Mouse (Mus musculus) CD4-positive helper T cell, adult 2 months (primary cell): ENCODE results near the gene Stat3.
A peak's percentile ranks its signal among the peaks of the same experiment; 100 is the strongest.

Experiments used
- DNase-seq: peaks from one replicate; pipeline ENCODE4 v3.0.0-alpha.2; 2012; ENCODE audit warnings: low read depth, missing footprints, low spot score

Gene Stat3

DNA sequence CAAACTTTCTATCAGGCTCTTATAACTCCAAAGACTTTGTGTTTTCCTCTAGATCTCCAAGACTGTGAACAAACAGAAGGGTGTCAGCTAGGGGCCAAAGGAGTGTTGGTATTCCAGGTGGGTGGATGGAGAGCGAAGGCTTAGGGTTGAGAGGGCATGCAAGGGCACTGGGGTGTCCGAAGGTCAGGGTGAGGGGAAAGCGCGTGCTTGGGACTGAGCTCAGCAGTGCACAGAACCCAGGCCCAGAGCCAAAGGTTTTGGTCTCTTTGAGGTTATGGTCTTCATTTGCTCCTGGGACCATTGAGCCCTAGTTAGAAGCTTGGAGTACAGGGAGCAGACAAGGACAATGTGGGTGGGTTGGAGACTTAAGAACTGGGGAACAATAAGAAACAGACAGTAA lies 84.2 kb downstream of the Stat3 start:
- no peak for DNase-seq

DNA sequence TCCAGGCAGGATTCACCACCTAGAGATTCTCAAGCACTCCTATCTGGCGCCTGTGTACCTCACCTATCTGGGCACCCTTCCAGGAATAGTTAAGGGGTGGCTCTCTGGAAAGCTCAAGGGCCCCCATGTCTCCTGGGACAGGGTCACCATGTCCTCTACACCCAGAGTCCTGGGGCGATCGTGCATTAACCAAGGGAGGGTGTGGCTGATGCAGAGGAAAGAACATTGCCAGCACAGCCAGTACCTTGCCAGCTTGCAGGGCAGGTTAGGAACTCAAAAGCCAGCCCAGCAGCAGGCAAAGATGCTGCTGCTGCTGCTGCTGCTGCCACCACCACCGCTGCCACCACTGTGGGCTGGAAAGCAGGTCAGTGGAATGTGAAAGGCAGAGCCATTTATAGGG lies 85.1 kb downstream of the Stat3 start:
- DNase-seq = no peak

DNA sequence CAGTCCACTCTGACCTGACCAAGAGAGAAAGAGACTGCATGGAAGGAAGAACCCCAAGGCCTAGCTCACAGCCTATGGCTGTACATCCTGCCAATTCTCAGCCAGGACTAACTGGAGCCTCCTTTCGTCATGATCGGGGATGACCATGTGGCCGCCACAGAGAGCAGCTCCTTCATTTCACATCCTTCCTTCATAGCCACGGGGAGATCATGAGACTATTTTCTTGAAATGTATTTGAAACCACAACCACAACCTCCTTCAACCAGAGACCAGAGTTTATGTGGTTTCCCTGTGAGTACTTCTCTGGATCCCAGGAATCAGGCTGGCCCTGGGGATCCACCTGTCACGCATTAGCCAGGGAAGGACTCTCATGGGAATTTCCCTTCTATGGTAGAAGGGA lies 86.3 kb downstream of the Stat3 start:
- DNase-seq = peak; percentile 41

DNA sequence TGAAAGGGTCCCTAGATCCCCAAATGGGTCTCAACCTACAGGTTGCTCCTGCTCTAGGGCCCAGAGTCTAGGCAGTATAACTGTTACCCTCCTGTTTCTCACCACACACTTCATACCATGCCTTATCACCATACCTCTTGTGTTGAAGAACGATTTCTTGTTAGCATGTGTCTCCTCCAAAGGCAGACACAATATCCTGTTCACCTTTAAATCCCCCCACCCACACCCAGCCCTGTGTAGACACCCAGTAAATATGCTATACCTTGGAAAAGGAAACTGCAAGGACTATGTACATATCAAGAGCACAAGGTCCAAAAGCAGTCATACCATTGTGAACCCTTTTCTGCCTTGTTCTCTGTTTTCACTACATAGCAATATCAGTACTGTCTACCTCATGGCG lies 87.3 kb downstream of the Stat3 start:
- DNase-seq = peak; percentile 30

DNA sequence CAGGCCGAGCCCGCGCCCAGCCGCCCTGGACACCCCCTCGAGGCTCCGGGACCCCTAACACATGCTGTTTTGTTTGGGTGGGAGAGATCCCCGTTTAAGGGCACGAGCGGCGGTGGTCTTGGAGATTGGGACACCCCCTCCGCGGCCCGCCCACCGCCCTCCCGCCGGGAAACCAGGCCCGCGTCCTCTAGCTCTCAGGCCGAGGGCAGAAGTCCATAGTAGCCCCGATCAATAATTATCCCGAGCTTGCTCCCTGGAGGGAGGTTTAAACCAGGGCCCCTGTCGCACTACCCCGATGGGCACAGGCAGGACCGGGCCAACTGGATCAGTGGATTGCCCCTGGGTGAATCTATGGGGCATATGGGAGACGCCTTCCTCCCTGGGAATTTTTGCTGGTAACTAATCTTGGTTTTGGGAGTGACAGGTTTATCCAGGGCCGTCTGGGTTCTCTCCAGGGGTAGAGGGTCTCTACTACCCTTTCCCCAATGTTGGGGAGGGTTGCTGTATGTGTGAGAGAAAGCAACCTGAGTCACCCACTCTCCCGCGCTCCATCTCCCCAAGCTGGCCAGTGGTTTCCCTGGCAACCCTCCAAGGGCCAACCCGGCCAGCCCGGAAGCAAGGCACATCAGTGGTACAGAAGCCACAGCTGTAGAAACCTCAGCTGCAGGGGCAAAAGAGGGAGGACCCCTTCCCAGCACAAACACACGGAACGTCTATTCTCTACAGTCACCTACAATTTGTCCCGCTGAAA lies 88.4 kb downstream of the Stat3 start:
- DNase-seq = peak; percentile 48

DNA sequence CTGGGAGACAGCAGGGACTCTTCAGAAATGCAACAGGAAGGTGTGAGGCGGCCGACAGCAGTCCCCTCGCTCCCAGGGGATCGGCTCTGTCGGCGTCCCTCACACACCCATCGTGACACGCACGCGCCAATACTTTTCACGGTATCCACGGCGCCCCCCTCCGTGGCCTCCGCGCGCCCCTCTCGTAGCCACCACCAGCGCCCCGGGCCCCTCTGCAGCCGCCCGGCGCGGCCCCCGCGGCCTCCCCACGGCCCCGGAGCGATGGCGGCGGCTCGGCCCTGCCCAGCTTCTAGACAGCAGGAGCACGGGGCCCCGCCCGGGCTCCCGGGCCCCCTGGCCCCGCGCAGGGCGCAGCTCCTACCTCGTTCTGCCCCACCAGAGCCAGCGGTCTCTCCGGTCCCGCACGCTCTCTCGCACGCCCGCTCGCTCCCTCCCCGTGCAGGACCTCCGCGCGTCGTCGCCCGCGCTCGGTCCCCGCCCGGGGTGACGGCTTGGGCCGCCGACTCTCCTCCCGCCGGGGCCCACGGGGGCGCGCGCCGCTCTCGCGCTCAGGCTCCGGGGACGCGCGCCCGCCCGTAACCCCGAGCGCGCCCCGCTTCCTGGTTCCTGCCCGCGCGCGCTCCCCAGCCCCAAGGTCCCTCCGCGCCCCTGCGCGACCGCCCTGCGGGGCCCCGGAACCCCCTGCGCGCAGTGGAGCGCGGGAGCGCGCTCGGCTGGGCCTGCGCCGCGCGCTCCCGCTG lies 89.1 kb downstream of the Stat3 start, which contains the start of gene Stat5b:
TSS of gene Stat5b (minus strand) at position 687 of the 740 bp plus-strand sequence.
- peak; percentile 92 for DNase-seq

DNA sequence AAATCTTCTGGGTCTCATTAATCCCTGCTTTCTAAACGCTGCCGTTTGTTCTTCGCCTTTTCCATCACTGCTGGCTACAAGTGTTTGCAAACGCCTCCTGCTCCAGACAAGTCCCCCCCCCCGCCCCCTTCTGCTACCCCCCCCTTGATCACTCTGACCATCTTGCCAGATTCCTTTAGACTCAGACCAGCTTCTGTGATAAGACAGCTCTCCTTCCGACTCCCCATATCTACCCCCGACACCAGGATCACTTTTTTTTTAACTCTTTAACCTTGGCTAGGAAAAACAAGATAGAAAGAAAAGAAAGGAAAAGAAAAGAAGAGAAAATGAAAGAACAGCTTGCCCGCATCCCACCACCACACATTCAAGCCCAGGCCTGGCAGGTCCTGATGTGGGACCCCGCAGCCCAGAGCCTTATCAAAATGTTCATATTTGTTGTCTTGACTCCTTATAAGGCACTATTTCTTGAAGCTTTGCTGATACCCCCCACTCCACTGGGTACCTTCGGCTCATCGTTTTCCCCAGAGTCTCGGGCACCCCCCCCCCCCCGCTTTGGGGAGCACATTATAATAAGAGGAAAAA lies 89.8 kb downstream of the Stat3 start:
- peak; percentile 51 for DNase-seq

DNA sequence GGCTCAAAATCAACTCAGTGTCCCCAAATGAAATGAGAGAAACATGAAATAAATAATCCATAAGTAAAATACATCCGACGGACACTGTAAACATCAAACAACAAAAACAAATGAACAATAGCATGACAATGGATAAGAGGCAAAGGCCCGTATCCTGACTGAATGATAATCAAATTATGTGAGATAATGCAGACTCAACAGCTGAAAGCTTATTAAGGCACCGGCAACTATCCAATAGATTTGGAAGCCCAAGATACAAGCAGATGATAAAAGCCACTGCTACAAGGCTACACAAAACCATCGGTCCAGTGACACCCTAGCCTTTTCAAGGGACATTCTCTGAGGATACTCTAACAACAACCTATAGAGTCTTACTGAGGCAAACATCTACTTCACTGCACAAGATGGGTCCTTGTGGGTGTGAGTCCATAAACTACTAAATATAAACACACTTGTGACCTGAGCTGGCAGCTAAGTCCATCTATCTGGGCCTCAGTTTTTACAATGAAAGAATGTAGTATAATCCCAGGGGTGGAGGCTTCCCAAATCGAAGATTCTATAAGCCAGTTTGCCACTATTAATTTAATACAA lies 90.5 kb downstream of the Stat3 start:
- DNase-seq = peak; percentile 30

DNA sequence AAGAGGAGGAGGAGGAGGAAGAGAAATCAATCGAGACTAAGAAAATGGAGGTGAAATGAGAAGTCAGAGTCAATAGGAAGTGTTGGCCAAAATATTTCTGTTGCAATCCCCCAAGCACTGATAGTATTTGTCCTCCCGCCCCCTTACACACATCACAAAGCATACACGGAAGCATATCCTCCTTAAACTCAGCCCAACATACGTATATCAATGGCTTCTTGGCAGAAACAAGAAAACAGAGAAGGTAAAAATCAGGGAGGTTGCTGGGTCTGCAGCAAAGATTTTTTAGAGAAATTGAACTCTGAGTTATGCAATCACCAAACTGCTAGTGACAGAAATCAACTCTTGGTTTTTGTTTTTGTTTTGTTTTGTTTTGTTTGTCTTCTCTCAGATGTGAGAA lies 91.3 kb downstream of the Stat3 start:
- peak; percentile 84 for DNase-seq

DNA sequence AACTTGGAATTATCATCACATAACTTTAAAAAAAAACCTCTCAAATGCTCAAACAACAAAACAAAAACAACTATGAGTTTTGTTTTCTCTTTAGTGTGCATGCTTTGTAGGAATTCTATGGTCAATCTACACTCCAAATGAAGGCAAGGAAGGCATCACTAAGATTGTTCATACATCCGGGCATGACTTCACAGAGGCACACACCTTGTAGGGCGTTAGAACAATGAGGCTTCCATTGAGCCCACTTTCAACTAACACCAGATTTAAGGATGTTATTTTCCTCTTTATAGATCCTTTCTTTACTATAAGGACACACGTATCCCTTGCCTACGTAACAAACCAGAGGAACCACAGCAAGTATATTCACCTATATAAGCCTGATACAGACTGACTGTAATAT lies 91.8 kb downstream of the Stat3 start:
- DNase-seq = peak; percentile 45

DNA sequence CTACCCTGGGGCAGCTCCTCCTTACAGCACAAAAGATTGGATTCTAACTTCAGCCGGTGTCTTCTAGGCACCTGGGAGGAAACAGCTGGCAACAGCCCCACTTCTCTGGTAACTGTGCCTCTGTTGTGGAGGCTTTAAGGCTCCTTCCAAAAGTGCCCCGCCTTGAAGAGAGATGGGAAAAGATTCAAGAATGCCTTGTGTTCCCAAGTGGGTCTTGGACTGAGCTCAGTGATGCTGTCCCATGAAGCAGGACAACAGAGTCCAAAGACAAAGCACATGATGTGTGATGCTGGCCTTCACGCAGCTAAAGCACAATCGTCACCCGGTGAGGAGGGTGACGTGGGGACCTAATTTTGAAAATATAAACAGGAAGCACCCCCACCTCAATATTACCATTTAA lies 93.5 kb downstream of the Stat3 start:
- DNase-seq = peak; percentile 88

DNA sequence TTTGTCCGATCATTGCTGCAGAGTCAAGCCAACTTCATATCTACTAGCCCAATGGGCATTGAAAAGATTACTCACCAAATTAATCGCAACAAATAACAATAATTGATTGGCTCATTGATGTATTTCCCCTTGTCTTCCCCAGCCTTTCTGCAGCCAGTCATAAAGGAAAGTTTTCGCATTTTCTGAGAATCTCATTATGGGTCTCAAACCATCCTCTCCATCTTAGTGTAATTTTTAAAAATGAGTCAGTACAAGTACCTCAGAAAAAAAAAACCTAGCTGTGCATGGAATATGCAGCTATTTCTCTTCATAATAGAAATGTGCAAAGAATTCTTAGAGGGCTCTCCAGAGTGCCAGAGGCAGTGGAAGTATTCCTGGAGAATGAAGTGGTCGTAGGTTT lies 95.2 kb downstream of the Stat3 start:
- no peak for DNase-seq

DNA sequence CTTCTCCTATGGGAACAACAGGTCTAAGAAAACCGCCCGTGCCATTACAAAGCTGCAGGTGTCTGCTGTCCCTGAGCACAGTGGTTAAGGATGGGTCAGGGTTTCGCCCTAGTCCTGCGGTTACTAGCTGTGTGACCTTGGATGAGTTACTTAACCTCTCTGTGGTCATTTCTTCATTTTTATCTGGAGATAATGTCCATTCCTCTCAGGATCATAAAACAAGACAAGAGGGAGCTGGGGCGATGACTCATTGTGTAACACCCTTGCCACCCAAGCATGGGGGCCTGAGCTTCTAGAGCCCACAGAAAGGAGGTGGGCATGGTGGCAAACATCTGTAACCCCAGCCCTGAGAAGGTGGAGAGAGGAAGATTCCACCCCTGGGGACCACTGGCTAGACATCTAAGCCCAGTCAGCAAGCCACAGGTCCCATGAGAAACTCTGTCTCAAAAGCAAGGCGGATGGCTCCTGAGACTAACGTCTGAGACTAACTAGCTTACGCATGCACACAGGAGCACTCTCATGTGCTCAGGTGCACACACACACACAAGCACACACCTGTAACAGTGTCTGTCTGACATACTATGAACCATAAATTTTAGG lies 96.2 kb downstream of the Stat3 start:
- peak; percentile 61 for DNase-seq

DNA sequence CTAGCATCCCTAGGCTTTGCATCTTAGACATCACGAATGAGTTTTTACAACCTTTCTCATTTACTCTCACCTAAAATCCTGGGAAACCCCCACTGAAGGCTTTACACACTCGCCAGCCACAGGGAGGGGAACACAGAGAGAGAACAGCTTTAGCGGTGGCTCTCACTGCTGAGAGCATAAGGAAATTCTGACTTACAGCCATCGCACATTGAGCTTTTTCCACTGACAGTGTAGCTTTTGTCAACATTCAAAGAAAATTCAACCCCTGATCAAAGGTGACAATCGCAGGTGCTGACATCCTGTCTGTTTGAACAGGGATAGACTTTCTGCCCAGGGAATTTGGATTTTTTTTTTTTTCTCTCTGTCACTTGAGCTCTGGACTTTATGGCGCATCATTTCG lies 97.3 kb downstream of the Stat3 start:
- DNase-seq = peak; percentile 85

DNA sequence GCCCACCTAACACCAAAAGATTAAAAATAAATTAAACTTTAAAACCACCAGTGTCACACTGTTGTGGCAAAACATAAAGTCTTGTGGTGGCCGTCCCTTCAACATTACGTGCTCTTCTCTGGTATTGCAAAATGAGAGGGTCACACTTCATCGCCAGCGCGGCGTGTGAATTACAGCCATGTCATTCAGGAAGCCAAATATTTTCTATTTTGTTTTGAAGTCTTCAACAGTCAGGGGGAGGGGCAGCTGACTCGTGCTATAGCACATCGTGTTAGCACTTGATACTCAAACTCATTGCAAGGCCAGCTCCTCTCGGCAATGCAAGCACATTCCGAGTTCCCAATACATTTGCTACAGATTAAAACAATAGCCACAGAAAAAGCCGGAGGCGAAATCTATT lies 98.5 kb downstream of the Stat3 start:
- peak; percentile 65 for DNase-seq

DNA sequence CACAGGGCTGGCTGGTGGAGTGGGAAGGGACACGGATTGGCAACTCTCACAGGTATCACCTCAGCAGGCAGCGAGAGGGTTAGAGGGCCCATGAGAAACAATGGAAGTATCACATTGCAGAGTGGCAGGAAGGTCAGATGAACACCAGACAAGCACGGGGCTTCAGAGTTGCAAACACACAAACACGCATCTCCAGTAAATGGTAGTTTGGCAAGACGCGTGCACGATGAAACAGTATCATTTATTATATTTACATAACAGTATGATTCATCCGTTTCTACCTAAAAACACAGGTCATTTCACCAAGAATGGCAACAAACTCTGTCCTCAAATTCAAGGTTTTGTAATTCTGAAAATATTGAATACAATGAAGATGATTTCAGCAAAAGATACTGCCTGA lies 99.8 kb downstream of the Stat3 start:
- no peak for DNase-seq

DNA sequence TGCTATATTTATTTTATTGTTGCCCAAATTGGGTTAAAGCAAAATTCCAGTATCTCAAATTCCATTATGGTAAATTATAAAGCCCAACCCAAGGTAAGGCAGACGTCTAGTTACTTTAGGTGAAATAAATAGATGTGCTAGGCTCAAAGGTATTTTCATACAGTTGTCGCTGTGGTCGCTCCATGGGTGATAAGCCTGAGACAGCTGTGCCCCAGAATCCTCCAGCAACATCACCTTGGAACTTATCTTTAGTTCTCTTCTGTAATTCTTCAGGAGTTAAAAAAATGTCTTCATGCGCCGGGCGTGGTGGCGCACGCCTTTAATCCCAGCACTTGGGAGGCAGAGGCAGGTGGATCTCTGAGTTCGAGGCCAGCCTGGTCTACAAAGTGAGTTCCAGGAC lies 100.4 kb downstream of the Stat3 start:
- no peak for DNase-seq

DNA sequence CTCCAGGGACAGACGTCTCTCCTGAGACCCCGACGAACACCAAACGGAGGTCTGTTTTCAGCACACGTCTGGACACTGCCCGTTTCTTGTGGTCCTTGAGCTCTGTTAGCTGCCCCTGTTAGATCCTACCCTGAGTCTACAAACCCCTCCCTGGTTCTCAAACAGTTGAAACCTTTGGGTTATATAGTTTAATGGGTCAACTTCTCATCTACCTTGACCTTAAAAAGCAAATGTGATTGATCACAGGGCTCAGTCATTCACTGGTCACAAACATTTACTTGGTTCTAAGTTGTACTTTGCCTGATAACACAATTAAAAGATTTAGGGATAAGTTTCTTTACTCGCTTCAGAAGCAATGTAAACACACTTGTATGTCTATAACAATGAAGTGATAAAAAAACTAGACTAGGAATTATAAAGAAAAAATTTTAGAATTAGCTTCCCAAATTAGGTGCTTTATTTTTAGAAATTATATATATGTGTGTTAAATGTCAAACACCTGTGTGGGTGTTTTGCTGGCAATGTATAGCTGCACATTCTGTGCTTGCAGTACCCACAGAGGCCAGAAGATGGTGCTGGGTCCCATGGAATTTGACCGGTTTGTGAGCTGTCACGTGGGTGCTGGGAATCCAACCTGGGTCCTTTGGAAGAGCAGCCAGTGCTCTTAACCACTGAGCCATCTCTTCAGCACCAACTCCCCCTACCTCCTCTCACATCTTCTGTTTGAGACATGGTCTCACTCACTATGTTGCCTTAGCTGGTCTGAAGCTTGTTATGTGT lies 102.2 kb downstream of the Stat3 start:
- peak; percentile 51 for DNase-seq
